Mouse (Mus musculus): ENCODE data around the gene Atp6v0d1. TPM values are rescaled to one million over a fixed set of nuclear protein-coding genes. Genes with fewer than 3 reads are reported as not detected.

Atp6v0d1 gene
- polyA plus RNA-seq, 1 experiment: not detected

- H3K27ac ChIP-seq (ENCODE audit: insufficient read depth, low read depth, low read length): no peak overlapping the region
- WGBS: 90% methylated on average over 1 of the region's 1 CpGs
- H3K4me3 ChIP-seq (ENCODE audit: insufficient read depth, low read depth, low read length): no peak overlapping the region
- H3K4me1 ChIP-seq (ENCODE audit: control insufficient read depth, insufficient read depth, low read length): peaks cover 15% of the 10 kb centered on the region
- no peak for TF ChIP-seq CTCF (IDR thresholded peaks at IDR 0.05; ENCODE audit: insufficient read depth, low read depth, low read length)
Observed at GRCm38 (mm10) chr8:105563871-105564270, 2.0 kb downstream of the Atp6v0d1 start.

- peaks cover 15% of the 10 kb centered on the region for H3K4me1 ChIP-seq (ENCODE audit: control insufficient read depth, insufficient read depth, low read length)
- H3K27ac ChIP-seq (ENCODE audit: insufficient read depth, low read depth, low read length): no peak overlapping the region
- no peak overlapping the region for H3K4me3 ChIP-seq (ENCODE audit: insufficient read depth, low read depth, low read length)
- TF ChIP-seq CTCF (IDR thresholded peaks at IDR 0.05; ENCODE audit: insufficient read depth, low read depth, low read length) (no peak), POLR2A (IDR thresholded peaks at IDR 0.05; ENCODE audit: insufficient read depth, low read depth, low read length) (no peak)
- WGBS: 48% methylated on average over 3 of the region's 3 CpGs
Observed at GRCm38 (mm10) chr8:105562863-105563262, 3.0 kb downstream of the Atp6v0d1 start.

- no peak for TF ChIP-seq CTCF (IDR thresholded peaks at IDR 0.05; ENCODE audit: insufficient read depth, low read depth, low read length)
- no peak for TF ChIP-seq POLR2A (IDR thresholded peaks at IDR 0.05; ENCODE audit: insufficient read depth, low read depth, low read length)
- 75% methylated on average over 3 of the region's 3 CpGs for WGBS
- H3K4me3 ChIP-seq (ENCODE audit: insufficient read depth, low read depth, low read length): no peak overlapping the region
- H3K4me1 ChIP-seq (ENCODE audit: control insufficient read depth, insufficient read depth, low read length): no peaks in the 10 kb centered on the region
- H3K27ac ChIP-seq (ENCODE audit: insufficient read depth, low read depth, low read length): no peak overlapping the region
Observed at GRCm38 (mm10) chr8:105555230-105555629, 10.6 kb downstream of the Atp6v0d1 start.

- Histone ChIP-seq H3K27ac (ENCODE audit: insufficient read depth, low read depth, low read length) (no peak overlapping the region), H3K4me1 (ENCODE audit: control insufficient read depth, insufficient read depth, low read length) (no peaks in the 10 kb centered on the region), H3K4me3 (ENCODE audit: insufficient read depth, low read depth, low read length) (no peak overlapping the region)
- no peak for TF ChIP-seq CTCF (IDR thresholded peaks at IDR 0.05; ENCODE audit: insufficient read depth, low read depth, low read length)
- TF ChIP-seq POLR2A (IDR thresholded peaks at IDR 0.05; ENCODE audit: insufficient read depth, low read depth, low read length): no peak
Observed at GRCm38 (mm10) chr8:105554087-105554486, 11.8 kb downstream of the Atp6v0d1 start.

GRCm38 (mm10) chr8:105552824-105553223 lies 13.0 kb downstream of the Atp6v0d1 start:
- Histone ChIP-seq H3K4me1 (ENCODE audit: control insufficient read depth, insufficient read depth, low read length) (no peaks in the 10 kb centered on the region), H3K27ac (ENCODE audit: insufficient read depth, low read depth, low read length) (no peak overlapping the region), H3K4me3 (ENCODE audit: insufficient read depth, low read depth, low read length) (no peak overlapping the region)
- WGBS: 76% methylated on average over 1 of the region's 1 CpGs
- TF ChIP-seq CTCF (IDR thresholded peaks at IDR 0.05; ENCODE audit: insufficient read depth, low read depth, low read length) (no peak), POLR2A (IDR thresholded peaks at IDR 0.05; ENCODE audit: insufficient read depth, low read depth, low read length) (no peak)

GRCm38 (mm10) chr8:105552032-105552431 lies 13.8 kb downstream of the Atp6v0d1 start:
- no peak overlapping the region for H3K4me3 ChIP-seq (ENCODE audit: insufficient read depth, low read depth, low read length)
- TF ChIP-seq POLR2A (IDR thresholded peaks at IDR 0.05; ENCODE audit: insufficient read depth, low read depth, low read length): no peak
- TF ChIP-seq CTCF (IDR thresholded peaks at IDR 0.05; ENCODE audit: insufficient read depth, low read depth, low read length): no peak
- H3K27ac ChIP-seq (ENCODE audit: insufficient read depth, low read depth, low read length): no peak overlapping the region
- 90% methylated on average over 2 of the region's 2 CpGs for WGBS
- no peaks in the 10 kb centered on the region for H3K4me1 ChIP-seq (ENCODE audit: control insufficient read depth, insufficient read depth, low read length)

- WGBS: 71% methylated on average over 2 of the region's 2 CpGs
- Histone ChIP-seq H3K4me3 (ENCODE audit: insufficient read depth, low read depth, low read length) (no peak overlapping the region), H3K27ac (ENCODE audit: insufficient read depth, low read depth, low read length) (no peak overlapping the region), H3K4me1 (ENCODE audit: control insufficient read depth, insufficient read depth, low read length) (peaks cover 12% of the 10 kb centered on the region)
- TF ChIP-seq CTCF (IDR thresholded peaks at IDR 0.05; ENCODE audit: insufficient read depth, low read depth, low read length): no peak
Observed at GRCm38 (mm10) chr8:105550083-105550482, 15.8 kb downstream of the Atp6v0d1 start.

GRCm38 (mm10) chr8:105549506-105549905 lies 16.3 kb downstream of the Atp6v0d1 start:
- H3K4me1 ChIP-seq (ENCODE audit: control insufficient read depth, insufficient read depth, low read length): peaks cover 18% of the 10 kb centered on the region
- WGBS: 93% methylated on average over 1 of the region's 1 CpGs
- H3K4me3 ChIP-seq (ENCODE audit: insufficient read depth, low read depth, low read length): no peak overlapping the region
- no peak for TF ChIP-seq CTCF (IDR thresholded peaks at IDR 0.05; ENCODE audit: insufficient read depth, low read depth, low read length)
- no peak for TF ChIP-seq POLR2A (IDR thresholded peaks at IDR 0.05; ENCODE audit: insufficient read depth, low read depth, low read length)
- no peak overlapping the region for H3K27ac ChIP-seq (ENCODE audit: insufficient read depth, low read depth, low read length)

- no peak overlapping the region for H3K4me3 ChIP-seq (ENCODE audit: insufficient read depth, low read depth, low read length)
- WGBS: 77% methylated on average over 6 of the region's 6 CpGs
- peaks cover 21% of the 10 kb centered on the region for H3K4me1 ChIP-seq (ENCODE audit: control insufficient read depth, insufficient read depth, low read length)
- no peak overlapping the region for H3K27ac ChIP-seq (ENCODE audit: insufficient read depth, low read depth, low read length)
- no peak for TF ChIP-seq POLR2A (IDR thresholded peaks at IDR 0.05; ENCODE audit: insufficient read depth, low read depth, low read length)
- no peak for TF ChIP-seq CTCF (IDR thresholded peaks at IDR 0.05; ENCODE audit: insufficient read depth, low read depth, low read length)
Observed at GRCm38 (mm10) chr8:105546384-105547350, 19.2 kb downstream of the Atp6v0d1 start.

All from olfactory bulb, adult 2 months (tissue).